Mouse (Mus musculus): ENCODE data around the gene Gprin1. TPM values are rescaled to one million over a fixed set of nuclear protein-coding genes. Genes with fewer than 3 reads are reported as not detected.

The Gprin1 gene
- polyA plus RNA-seq, 1 experiment from 2014 or later, result 0.27 TPM

DNA sequence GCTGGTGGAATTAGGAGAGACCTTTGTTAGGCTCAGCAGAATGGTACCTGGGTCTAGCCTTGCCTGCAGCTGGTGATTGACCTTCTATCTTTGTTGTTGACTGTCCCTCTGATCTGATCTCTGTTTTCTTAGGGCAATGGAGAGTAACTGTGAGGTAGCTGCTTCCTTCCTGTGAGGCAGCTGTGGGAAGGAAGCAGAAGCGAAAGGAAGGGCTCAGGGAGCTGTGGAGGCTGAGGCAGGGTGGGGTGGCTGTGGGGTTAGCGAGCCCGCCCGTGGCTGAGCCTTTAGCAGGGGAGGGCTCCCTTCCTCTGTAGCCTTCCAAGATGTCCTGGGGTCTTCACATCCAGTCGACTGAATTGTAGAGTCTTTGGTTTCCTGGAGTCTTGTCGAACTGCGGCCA lies 47.2 kb downstream of the Gprin1 start:
- H3K9ac ChIP-seq, result no peak overlapping the region
- no peak overlapping the region; the same call in 1 of the 2 replicates for H3K4me2 ChIP-seq
- H3K4me3 ChIP-seq (replicated peaks), result no peak overlapping the region
- H3K36me3 ChIP-seq, result no peaks in the 10 kb centered on the region
- H3K27me3 ChIP-seq, result no peaks in the 10 kb centered on the region
- H3K4me1 ChIP-seq, result peaks cover 10% of the 10 kb centered on the region
- 66% methylated on average over 7 of the region's 7 CpGs for WGBS
- H3K9me3 ChIP-seq (replicated peaks), result no peaks in the 10 kb centered on the region
- ATAC-seq (replicated peaks; ENCODE audit: low FRiP score), result no peak
- no peak overlapping the region for H3K27ac ChIP-seq

DNA sequence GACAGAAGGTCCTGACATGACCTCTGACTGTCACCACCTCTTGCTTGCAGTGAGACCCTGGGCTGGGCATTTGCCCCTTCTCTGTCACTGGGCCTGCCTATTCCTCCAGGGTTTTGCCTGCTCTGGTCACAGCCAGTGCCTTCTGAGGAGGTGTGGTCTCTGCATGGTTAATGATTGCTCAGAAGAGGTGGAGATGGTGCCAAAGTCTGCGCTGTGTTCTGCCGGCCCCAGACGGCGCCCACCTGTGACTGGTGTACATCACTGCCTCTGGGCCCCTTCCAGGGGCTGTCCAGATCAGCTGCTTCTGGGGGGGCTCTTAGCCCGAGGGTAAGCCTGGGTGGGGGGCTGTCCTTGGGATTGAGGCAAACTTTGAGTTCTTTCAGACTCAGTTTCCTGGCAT lies 48.4 kb downstream of the Gprin1 start, which contains the start of gene Cdhr2:
TSS of gene Cdhr2 (plus strand) at position 219 of the 400 bp plus-strand sequence.
- H3K9me3 ChIP-seq (replicated peaks), result no peaks in the 10 kb centered on the region
- 49% methylated on average over 5 of the region's 5 CpGs for WGBS
- H3K9ac ChIP-seq, result no peak within 1 kb of the TSS
- ATAC-seq (replicated peaks; ENCODE audit: low FRiP score), result peak; percentile 94
- H3K4me3 ChIP-seq (replicated peaks), result no peak within 1 kb of the TSS
- no peaks in the 10 kb centered on the region for H3K36me3 ChIP-seq
- peak within 1 kb of the TSS; percentile 41; the same call in 1 of the 2 replicates for H3K27ac ChIP-seq
- peaks cover 10% of the 10 kb centered on the region for H3K4me1 ChIP-seq
- H3K27me3 ChIP-seq, result no peaks in the 10 kb centered on the region
- H3K4me2 ChIP-seq, result peak within 1 kb of the TSS; percentile 38

DNA sequence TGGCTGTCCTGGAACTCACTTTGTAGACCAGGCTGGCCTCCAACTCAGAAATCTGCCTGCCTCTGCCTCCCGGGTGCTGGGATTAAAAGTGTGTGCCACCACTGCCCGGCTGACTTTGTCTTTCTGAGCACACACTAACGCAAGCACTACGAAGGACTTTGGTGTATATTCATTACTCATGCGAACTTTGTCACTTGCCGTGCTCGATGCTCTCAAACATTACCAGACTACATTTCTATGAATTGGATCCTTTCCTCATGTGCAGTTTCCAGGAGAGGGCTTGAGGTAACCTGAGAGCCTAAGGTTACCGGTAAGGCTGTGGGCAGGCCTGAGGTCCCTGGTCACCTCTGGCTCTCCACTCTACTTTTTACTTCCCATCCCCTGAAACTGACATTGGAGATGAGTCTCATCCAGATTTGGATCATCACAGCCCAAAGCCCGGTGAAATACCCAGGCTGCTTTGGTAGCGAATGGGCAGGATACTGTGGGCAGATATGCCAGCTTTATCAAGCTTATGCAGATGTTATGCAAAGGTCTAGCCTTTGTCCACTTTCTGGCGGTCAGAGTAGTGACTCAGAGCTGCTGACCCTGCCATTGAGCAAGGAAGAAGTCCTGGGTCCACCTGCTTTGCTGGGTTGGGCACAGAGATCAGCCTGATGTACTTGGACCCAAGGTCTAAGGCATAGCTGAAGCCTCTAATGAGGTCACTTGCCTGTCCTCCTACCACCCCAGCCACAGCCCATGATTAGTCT lies 54.0 kb downstream of the Gprin1 start:
- no peaks in the 10 kb centered on the region for H3K27me3 ChIP-seq
- H3K27ac ChIP-seq, result no peak overlapping the region
- no peaks in the 10 kb centered on the region for H3K9me3 ChIP-seq (replicated peaks)
- H3K36me3 ChIP-seq, result no peaks in the 10 kb centered on the region
- H3K4me1 ChIP-seq, result peaks cover 27% of the 10 kb centered on the region
- H3K4me2 ChIP-seq, result no peak overlapping the region
- no peak for ATAC-seq (replicated peaks; ENCODE audit: low FRiP score)
- WGBS, result 89% methylated on average over 11 of the region's 11 CpGs
- no peak overlapping the region for H3K9ac ChIP-seq
- H3K4me3 ChIP-seq (replicated peaks), result no peak overlapping the region

DNA sequence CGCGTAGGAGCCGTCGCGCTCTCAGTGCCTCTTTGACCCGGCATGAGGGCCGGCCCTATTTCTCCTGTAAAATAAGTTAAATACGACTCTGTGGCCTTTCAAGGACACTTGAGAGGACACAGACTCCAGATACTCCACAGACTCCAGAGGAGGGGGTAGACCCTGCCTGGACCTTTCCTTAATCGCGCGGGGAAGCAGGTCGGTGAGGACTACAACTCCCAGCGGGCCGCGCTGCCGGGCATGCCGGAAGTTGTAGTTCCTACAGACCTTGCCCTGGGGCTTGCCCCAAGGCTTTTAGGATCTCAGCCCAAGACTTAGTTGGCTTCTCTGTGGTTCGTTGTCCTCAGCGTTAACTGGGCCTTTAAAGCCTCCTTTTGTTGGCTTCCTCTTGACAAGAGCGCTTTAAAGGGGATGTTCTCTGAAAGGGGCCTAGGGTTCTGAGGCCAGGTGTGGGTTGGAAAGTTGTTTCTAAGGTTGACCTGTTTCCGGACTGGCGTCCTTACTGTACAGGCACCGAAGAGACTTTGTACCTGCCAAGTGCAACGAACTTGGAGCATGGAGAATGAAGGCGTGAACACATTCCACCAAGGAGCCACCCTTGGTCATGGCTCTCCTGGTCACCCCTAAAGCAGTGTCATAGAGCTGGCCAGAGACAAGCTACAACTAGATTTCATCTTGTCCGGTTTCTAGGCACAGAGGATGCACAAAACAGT lies 55.2 kb downstream of the Gprin1 start:
- Histone ChIP-seq H3K9me3 (replicated peaks) (no peaks in the 10 kb centered on the region), H3K9ac (peak overlapping the region; percentile 59), H3K27me3 (no peaks in the 10 kb centered on the region), H3K36me3 (no peaks in the 10 kb centered on the region), H3K4me2 (peak overlapping the region; percentile 90), H3K27ac (peak overlapping the region; percentile 99), H3K4me3 (replicated peaks) (peak overlapping the region; percentile 75), H3K4me1 (peaks cover 33% of the 10 kb centered on the region)
- ATAC-seq (replicated peaks; ENCODE audit: low FRiP score), result peak; percentile 86
- WGBS, result 15% methylated on average over 26 of the region's 26 CpGs

DNA sequence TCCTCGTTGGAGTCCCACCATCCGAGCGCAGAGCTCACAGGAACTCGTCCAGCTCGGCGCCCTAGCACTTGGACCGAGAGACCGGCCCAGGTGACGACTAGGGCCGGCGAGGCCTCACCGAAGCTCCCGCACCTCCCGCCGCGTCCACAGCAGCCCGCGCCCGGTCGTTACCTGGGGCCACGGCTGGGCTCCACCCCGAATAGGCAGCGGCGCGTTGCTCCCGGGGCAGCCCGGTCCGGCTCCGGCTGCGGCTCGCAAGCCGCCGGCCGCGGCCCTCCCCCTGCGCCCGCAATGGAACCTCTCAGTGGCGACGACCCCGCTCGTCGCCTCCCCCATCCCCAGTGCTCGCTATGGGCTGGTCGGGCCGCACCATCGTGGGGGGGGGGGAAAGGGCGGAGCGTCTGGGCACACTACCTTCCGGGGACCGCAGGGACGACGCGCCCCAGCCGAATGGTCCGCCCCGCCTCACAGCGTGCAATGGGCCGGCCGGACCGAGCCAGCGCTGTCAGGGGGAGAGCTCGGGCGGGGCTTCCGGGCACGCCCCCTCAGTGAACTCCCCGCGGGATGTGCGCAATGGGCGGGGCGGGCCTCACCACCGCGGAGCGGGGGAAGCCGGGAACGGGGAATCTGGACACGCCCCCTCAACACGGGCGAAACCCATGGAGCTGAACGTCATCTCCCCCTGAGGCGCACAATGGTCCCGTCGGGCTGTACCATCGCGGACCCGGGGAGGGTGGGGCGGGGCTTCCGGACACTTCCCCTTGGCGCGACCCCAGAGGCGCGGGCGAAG lies 55.9 kb downstream of the Gprin1 start, which contains the start of gene Rnf44:
TSS of gene Rnf44 (minus strand) at position 350 of the 790 bp plus-strand sequence.
- under 1% methylated on average over 79 of the region's 92 CpGs for WGBS

DNA sequence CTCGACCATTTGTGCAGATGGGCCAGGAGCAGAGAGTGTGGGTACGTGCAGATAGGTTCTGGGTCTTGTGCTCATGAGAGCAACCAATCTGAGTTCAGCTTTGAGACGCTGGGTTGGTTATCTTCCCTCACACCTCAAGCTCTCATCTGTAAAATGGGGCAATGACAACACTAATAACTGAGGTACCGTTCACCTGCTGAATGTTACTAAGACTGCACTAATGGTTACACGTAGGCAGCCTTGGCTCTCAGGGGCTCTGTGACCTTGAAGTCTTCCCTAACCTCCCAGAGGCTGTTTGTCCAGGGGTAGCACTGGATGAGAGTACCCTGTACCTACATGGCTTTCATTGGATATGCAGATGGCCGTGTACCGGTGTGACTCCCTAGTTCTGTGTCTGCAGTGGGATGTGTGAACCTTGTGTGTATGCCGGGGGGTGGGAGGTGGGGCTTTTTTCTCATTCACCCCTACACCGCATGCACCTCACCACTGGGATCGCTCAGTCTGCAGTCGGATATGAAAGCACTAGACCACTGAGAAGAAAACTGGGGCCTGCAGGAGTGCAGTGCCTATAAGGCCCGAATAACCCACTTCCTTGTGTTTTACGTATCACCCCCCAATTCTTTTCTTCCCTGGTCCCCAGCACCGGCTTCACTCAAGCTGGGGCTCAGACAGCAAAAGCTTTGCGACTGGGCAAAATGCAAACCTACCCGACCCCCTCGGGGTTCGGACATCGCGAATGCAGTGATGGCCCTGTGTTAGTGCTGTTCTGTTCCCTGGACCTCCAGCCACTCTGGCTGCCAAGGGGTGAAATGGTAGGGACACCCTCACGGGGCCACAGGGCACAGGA lies 56.7 kb downstream of the Gprin1 start:
- H3K9ac ChIP-seq, result peak overlapping the region; percentile 85
- WGBS, result 9% methylated on average over 21 of the region's 21 CpGs
- H3K4me3 ChIP-seq (replicated peaks), result peak overlapping the region; percentile 75
- peak overlapping the region; percentile 90 for H3K4me2 ChIP-seq
- H3K4me1 ChIP-seq, result peaks cover 40% of the 10 kb centered on the region
- no peaks in the 10 kb centered on the region for H3K9me3 ChIP-seq (replicated peaks)
- H3K27ac ChIP-seq, result peak overlapping the region; percentile 99
- no peak for ATAC-seq (replicated peaks; ENCODE audit: low FRiP score)
- no peaks in the 10 kb centered on the region for H3K27me3 ChIP-seq
- H3K36me3 ChIP-seq, result no peaks in the 10 kb centered on the region

More for the DNA sequence above, 55.9 kb downstream of the Gprin1 start, which contains the start of gene Rnf44:
- Histone ChIP-seq H3K4me3 (replicated peaks) (peak within 1 kb of the TSS; percentile 75), H3K27ac (peak within 1 kb of the TSS; percentile 99), H3K9ac (peak within 1 kb of the TSS; percentile 85), H3K4me1 (peaks cover 35% of the 10 kb centered on the region), H3K36me3 (no peaks in the 10 kb centered on the region), H3K9me3 (replicated peaks) (no peaks in the 10 kb centered on the region), H3K4me2 (peak within 1 kb of the TSS; percentile 90), H3K27me3 (no peaks in the 10 kb centered on the region)
- peak; percentile 99 for ATAC-seq (replicated peaks; ENCODE audit: low FRiP score)

DNA sequence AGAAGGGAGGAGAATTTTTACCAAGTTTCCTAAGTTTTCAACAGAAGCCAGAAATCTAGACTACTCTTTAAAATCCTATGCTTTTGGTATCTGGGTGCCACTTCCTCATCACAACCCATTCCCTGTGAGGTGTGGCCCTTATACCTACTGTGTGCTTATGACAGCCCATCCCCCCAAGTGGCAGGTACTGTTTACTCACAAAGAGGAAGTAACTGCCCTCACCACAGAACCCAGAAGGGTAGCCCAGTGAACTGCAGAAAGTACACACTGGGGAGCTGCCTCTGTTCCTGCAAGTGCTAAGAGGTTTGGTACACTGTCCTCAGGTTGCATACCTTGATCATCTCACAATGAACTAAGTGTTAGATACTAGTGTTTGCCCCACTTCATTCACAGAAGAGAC lies 57.9 kb downstream of the Gprin1 start:
- no peak overlapping the region for H3K9ac ChIP-seq
- H3K4me3 ChIP-seq (replicated peaks), result peak overlapping the region; percentile 75
- peaks cover 40% of the 10 kb centered on the region for H3K4me1 ChIP-seq
- H3K27me3 ChIP-seq, result no peaks in the 10 kb centered on the region
- ATAC-seq (replicated peaks; ENCODE audit: low FRiP score), result no peak
- H3K4me2 ChIP-seq, result peak overlapping the region; percentile 90
- no peak overlapping the region for H3K27ac ChIP-seq
- H3K36me3 ChIP-seq, result no peaks in the 10 kb centered on the region
- H3K9me3 ChIP-seq (replicated peaks), result no peaks in the 10 kb centered on the region

DNA sequence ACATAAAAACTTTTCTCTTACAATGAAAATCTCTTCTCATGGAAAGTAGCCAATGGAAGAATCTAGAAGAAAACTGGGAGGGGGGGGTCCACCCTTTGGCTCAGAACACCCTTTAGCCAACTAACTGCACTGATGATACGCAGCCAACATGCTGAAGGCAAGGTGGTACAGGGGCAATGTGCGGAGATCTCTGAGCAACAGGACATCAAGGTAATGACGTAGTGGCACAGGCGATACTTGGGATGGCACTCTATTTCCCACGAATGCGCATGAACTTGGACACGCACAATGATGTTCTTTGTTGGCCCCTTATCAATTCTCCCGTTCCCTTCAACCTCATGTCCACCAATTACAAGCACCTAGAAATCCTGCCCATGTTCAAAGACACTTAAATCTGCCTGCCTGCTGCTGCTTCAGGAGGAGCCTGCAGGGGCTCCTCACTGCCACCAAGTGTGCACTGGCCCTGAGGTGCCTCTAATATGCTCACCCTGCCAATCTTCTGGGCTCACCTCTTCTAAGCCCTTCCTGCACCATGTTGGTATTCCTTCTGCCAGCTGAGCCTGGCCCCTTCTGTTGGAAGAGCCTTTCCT lies 59.4 kb downstream of the Gprin1 start:
- no peaks in the 10 kb centered on the region for H3K36me3 ChIP-seq
- H3K4me3 ChIP-seq (replicated peaks), result no peak overlapping the region
- H3K9me3 ChIP-seq (replicated peaks), result no peaks in the 10 kb centered on the region
- 91% methylated on average over 8 of the region's 8 CpGs for WGBS
- H3K4me2 ChIP-seq, result no peak overlapping the region
- H3K27ac ChIP-seq, result no peak overlapping the region
- no peak for ATAC-seq (replicated peaks; ENCODE audit: low FRiP score)
- H3K9ac ChIP-seq, result no peak overlapping the region
- no peaks in the 10 kb centered on the region for H3K27me3 ChIP-seq
- peaks cover 52% of the 10 kb centered on the region for H3K4me1 ChIP-seq

DNA sequence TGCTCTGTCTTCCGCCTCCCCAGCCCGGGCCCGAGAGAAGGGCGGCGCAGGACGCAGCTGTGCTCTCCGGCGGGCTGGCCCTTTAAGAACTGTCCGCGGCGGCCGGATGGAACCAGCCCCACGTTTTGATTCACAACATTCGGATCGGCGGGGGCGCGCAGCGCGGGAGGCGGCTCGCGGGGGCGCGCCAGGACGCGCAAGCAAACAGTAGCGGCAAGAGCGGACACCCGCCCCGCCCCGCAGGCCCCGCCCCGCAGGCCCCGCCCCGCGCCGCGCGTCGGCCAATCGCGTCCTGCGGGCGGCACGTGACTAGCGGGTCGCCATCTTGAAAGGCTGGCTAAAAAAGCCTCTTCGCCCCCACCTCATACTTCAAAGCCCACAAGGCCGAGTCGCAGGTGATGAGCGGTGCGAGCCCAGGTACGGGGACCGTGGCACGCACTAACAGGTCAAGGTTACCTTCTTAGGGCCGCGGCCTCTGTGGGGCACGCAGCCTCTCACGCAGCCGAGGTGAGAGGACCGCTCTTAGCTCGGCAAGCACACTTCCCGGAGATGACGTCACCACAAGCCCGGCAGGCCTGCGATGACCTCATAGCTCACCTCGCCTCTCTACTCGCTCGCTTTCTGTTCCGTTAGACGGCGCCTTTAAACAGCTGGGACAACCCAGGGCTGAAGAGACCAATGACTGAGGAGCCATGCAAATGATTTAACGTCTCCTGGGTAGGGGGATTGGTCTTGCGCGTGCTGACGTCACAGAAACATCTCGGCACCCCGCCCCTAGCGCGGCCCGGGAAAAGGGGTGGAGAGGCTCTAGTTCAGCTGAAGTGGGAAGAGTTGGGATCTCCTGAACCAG lies 61.9 kb downstream of the Gprin1 start:
- peak overlapping the region; percentile 99 for H3K27ac ChIP-seq
- under 1% methylated on average over 82 of the region's 82 CpGs for WGBS
- peak overlapping the region; percentile 99 for H3K9ac ChIP-seq
- H3K9me3 ChIP-seq (replicated peaks), result no peaks in the 10 kb centered on the region
- peak overlapping the region; percentile 62 for H3K4me2 ChIP-seq
- peak overlapping the region; percentile 98 for H3K4me3 ChIP-seq (replicated peaks)
- peaks cover 17% of the 10 kb centered on the region for H3K36me3 ChIP-seq
- no peaks in the 10 kb centered on the region for H3K27me3 ChIP-seq
- peaks cover 59% of the 10 kb centered on the region for H3K4me1 ChIP-seq
- ATAC-seq (replicated peaks; ENCODE audit: low FRiP score), result peak; percentile 90

DNA sequence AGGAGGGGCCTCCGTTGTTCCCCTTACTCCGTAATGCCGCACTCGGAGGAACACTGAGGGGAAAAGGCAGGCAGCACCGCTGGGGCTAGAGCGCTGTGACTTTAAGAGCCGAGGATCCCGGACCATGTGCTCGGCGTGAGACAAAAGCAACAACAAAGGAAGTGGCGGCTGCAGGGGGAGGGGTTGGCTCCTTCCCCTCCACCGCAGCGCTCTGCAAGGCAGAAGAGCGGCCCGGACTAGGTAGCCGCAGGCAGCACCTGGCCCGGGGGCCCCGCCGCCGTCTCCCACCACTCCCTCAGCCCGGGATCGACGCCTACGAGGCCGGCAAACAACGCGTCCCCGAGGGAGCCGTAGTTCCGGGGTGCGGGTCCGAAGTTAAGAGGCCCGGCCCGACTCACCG lies 62.6 kb downstream of the Gprin1 start:
- Histone ChIP-seq H3K9ac (peak overlapping the region; percentile 99), H3K36me3 (peaks cover 24% of the 10 kb centered on the region), H3K4me1 (peaks cover 52% of the 10 kb centered on the region), H3K4me3 (replicated peaks) (peak overlapping the region; percentile 98), H3K27me3 (no peaks in the 10 kb centered on the region), H3K9me3 (replicated peaks) (no peaks in the 10 kb centered on the region), H3K4me2 (peak overlapping the region; percentile 62), H3K27ac (peak overlapping the region; percentile 99)
- WGBS, result under 1% methylated on average over 32 of the region's 35 CpGs
- ATAC-seq (replicated peaks; ENCODE audit: low FRiP score), result peak; percentile 63
